ENCODE assay signal across 10 mouse cellular contexts in the genomic region with DNA sequence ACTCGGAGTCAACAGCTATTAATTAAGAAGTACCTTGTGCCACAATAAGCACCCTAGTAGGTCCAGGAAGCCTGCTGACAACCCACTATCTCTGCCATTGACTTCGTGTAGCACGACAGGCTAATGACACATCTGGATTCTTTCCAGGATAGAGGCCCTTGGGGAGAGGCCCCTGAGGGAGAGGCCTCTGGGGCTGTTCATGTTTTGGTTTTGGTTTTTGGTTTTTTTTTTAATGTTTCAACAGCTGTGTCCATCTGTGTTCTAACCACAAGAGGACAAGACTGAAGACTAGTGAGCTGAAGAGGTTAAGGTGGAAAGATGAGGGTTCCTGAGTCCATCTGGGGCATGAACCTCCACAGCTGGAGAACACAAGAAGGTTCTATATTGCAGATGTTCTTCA. TPM values are rescaled to one million over a fixed set of nuclear protein-coding genes. Genes with fewer than 3 reads are reported as not detected.
DNase-seq lines count a peak whose midpoint lies in the region; ATAC-seq and TF ChIP-seq lines count a peak whose summit lies in the region.
"Had no signal": no experiment of that assay in that cellular context is flagged by ENCODE, and none has a peak within 500 bp of the region (broad histone marks: within the 10 kb centered on the region; RNA-seq: fewer than 3 reads in every experiment).

No protein-coding gene starts in this region.

- no peak overlapping the region for H3K4me3 ChIP-seq in left cerebral cortex, adult 2 months
- no peak overlapping the region for H3K4me3 ChIP-seq in heart, embryonic 12.5 days
- no peak overlapping the region for H3K4me3 ChIP-seq in myocyte
- H3K4me3 ChIP-seq: hindbrain, embryonic 12.5 days; limb, embryonic 13.5 days had no signal

- H3K9me3 ChIP-seq in heart, embryonic 12.5 days (replicated peaks) = no peaks in the 10 kb centered on the region
- H3K9me3 ChIP-seq: hindbrain, embryonic 12.5 days; limb, embryonic 13.5 days had no signal

- H3K79me2 ChIP-seq in myocyte (ENCODE audit: control insufficient read depth, insufficient read depth) = peaks cover 21% of the 10 kb centered on the region

- H3K9ac ChIP-seq in heart, embryonic 12.5 days = no peak overlapping the region
- H3K9ac ChIP-seq: hindbrain, embryonic 12.5 days; limb, embryonic 13.5 days had no signal

- peak; percentile 56 to 58 for DNase-seq in adrenal gland, postnatal 36 days
- DNase-seq in adrenal gland, adult 8-10 months = no peak
- no peak for DNase-seq in left cerebral cortex, adult 2 months (ENCODE audit: extremely low spot score in 1 of 2, low spot score in 2 of 2)
- DNase-seq in left cerebral cortex, postnatal 25 days (ENCODE audit: low spot score in 2 of 2) = no peak
- DNase-seq in thymus, postnatal 10 days (ENCODE audit: low spot score in 2 of 2) = no peak
- DNase-seq in urinary bladder, postnatal 10 days (ENCODE audit: low spot score) = no peak

- intact Hi-C loops in left cerebral cortex, adult 2 months (cut with DNase I) = loop anchor here (5.0 kb wide), 1 partner anchor 95 kb away; no protein-coding TSS in a partner anchor
- intact Hi-C loops in left cerebral cortex, postnatal 25 days (cut with DNase I) = loop anchor here (5.0 kb wide), 1 partner anchor 95 kb away; no protein-coding TSS in a partner anchor

- H3K36me3 ChIP-seq in heart, embryonic 12.5 days = peaks cover 13% of the 10 kb centered on the region
- peaks cover 4% of the 10 kb centered on the region for H3K36me3 ChIP-seq in myocyte (ENCODE audit: control insufficient read depth, insufficient read depth)
- H3K36me3 ChIP-seq: hindbrain, embryonic 12.5 days had no signal

- H3K27ac ChIP-seq in left cerebral cortex, adult 2 months = peak overlapping the region; percentile 60; the same call in 1 of the 2 replicates
- peak overlapping the region; percentile 64 for H3K27ac ChIP-seq in heart, embryonic 12.5 days (ENCODE audit: poor library complexity, severe bottlenecking)
- H3K27ac ChIP-seq: hindbrain, embryonic 12.5 days; limb, embryonic 13.5 days had no signal

- no peak for TF ChIP-seq CTCF in left cerebral cortex, adult 2 months (IDR thresholded peaks at IDR 0.05)

- no peak for TF ChIP-seq POLR2A in myocyte (IDR thresholded peaks at IDR 0.05; ENCODE audit: insufficient read length, low read depth)

- ATAC-seq in heart, embryonic 12.5 days (ENCODE audit: insufficient number of reproducible peaks, low FRiP score) = no peak

- peaks cover 92% of the 10 kb centered on the region for H3K4me1 ChIP-seq in heart, embryonic 12.5 days (replicated peaks)

- H3K27me3 ChIP-seq in heart, embryonic 12.5 days (replicated peaks) = no peaks in the 10 kb centered on the region
- no peaks in the 10 kb centered on the region for H3K27me3 ChIP-seq in myocyte (ENCODE audit: control insufficient read depth, insufficient read depth, insufficient read length)
- H3K27me3 ChIP-seq: hindbrain, embryonic 12.5 days; limb, embryonic 13.5 days had no signal

- H3K4me2 ChIP-seq in heart, embryonic 12.5 days = peak overlapping the region; percentile 14
- peak overlapping the region; percentile 73 for H3K4me2 ChIP-seq in myocyte (ENCODE audit: low read depth)
- H3K4me2 ChIP-seq: hindbrain, embryonic 12.5 days; limb, embryonic 13.5 days had no signal

- 9% methylated on average over 3 of the region's 3 CpGs for WGBS in heart, embryonic 12.5 days

- H3ac ChIP-seq in myocyte (ENCODE audit: control insufficient read depth, insufficient read length) = no peak overlapping the region

TF ChIP-seq in myocyte, 11 proteins besides CTCF, POLR2A, EP300 and RAD21:
- TF ChIP-seq POLR2AphosphoS2 (IDR thresholded peaks at IDR 0.05; ENCODE audit: insufficient read length, low read depth) (no peak), TCF12 (IDR thresholded peaks at IDR 0.05; ENCODE audit: insufficient read depth, poor library complexity, severe bottlenecking) (peak; percentile 76), MYOD1 (IDR thresholded peaks at IDR 0.05; ENCODE audit: control insufficient read depth in 1 of 3, insufficient read length in 2 of 3, low read depth in 2 of 3) (peak in 1 of 3 experiments; percentile 21)

RNA-seq across cellular contexts. Expression of gene Smad3, which starts 15.5 kb away (rescaled TPM):
- total RNA-seq in adrenal gland, postnatal 36 days (2021) = 10 to 100 TPM; 28.6 to 48.3 TPM
- total RNA-seq in adrenal gland, adult 8-10 months (2022) = 10 to 100 TPM; 27.0 to 49.6 (median 37.1) TPM
- 10 to 100 TPM; 60.0 to 69.0 TPM for total RNA-seq in left cerebral cortex, adult 2 months (2021)
- 10 to 100 TPM; 55.3 to 67.5 TPM for total RNA-seq in left cerebral cortex, postnatal 25 days (2021)
- 17.0 and 18.9 TPM in 2 replicates for polyA plus RNA-seq in heart, embryonic 12.5 days (2016; fragmentation: Nextera tagmentation; extraction: Ambion mirVana)
- polyA plus RNA-seq in myocyte (2012; fragmentation: generic; extraction: Trizol) = 25.5 TPM

Comparison
In these comparisons a context has a peak if more than half of its experiments do, and no peak if none do; other contexts are left out.
1. DNase-seq: peak in adrenal gland, postnatal 36 days (2 of 2); none in adrenal gland, adult 8-10 months (single experiment), left cerebral cortex, adult 2 months (0 of 2), left cerebral cortex, postnatal 25 days (0 of 2), thymus, postnatal 10 days (0 of 2) and urinary bladder, postnatal 10 days (single experiment).